Mouse (Mus musculus): ENCODE results near the gene Zfp704.

Zfp704 gene

DNA sequence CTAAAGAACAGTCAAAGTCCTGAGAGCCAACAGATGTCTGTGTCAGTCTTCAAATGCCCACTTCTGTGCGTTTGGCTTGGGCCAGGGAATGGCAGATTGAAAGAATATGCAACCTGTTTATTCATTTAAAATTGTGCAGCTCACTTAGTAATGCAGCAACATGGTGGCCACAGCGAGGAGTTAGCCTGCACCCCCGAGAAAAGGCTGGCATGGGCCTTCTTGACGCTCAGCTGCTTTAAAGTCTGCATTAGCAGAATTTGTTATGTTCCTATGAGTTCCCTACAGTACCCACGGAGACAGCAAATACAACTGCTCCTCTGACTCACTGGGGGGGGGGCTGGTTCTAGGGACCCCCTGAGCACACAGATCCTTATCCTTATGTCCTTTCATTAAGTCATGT lies 184.2 kb downstream of the Zfp704 start:
- DNase-seq (ENCODE audit: low read depth): no peak

DNA sequence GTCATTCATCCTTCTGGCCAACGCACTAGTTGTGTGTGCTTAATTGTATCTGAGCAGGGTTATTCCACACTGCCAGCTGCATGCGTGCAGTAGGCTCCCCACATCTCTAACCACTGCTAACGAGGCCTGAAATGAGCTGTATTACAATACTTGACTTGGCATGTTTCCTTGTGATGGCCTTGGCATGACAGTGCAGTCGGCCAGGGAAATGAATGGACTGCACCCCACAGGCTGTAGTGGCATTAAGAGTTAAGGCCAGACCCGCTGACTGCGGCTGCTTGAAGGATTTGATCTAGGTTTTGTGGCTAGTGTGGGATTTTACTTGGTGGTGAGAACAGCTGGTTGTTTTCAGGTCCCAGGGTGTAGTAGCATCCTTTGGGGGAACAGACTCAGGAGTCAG lies 185.2 kb downstream of the Zfp704 start:
- DNase-seq (ENCODE audit: low read depth): no peak

DNA sequence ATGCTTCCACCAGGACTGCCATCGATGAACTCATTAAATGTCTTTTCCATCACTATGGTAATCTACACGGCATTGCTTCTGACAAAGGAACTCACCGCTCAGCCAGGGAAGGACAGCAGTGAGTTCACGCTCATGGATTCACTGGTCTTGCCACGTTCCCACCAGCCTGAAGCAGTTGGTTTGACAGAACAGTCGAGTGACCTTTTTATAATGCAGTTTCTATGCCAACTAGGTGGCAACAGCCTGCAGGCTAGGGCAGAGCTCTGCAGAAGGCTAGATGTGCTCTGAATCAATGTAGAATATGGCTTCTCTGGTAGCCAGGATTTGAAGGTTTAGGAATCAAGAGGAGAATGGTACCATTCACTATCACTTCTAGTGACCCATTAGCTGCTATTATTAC lies 186.2 kb downstream of the Zfp704 start:
- DNase-seq (ENCODE audit: low read depth): no peak

DNA sequence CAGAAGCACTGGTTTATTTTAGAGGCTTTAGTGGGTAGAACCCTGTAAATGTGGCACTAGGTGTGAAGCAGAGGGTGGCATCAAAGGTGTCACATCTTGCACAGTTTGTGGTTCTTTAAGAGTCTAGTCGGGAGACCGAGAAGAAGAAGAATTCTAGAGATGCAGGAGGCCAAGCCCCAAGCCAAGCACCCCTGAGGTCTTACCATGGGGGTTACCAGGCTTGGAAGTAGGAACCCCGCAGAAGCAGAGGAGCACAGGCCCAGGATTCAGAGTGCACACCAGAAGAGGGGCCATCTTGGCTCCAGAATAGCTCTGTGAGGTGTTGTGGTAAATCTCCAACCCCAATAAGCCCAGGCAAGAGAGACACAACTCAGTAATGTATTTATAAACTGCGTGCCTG lies 201.0 kb downstream of the Zfp704 start:
- no peak for DNase-seq (ENCODE audit: low read depth)

DNA sequence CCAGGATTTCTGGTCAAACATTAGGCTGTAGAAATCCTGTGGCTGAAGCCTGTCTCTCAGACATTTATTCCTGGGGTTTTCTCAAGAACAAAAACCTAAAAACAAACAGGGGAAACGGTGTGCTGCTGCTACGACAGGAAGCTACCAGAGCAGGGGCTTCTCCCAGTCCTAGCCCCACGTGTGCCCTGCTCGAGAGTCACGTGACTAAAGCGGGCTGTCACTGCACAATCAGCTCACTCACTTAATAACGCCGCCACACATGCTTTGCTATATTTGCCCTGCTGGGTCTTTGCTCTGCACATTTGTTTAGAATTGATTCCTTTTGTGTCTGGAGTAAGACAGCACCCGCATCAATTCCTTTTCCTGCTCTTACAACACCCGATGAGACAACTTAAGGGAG lies 202.1 kb downstream of the Zfp704 start:
- peak; percentile 8 for DNase-seq (ENCODE audit: low read depth)

DNA sequence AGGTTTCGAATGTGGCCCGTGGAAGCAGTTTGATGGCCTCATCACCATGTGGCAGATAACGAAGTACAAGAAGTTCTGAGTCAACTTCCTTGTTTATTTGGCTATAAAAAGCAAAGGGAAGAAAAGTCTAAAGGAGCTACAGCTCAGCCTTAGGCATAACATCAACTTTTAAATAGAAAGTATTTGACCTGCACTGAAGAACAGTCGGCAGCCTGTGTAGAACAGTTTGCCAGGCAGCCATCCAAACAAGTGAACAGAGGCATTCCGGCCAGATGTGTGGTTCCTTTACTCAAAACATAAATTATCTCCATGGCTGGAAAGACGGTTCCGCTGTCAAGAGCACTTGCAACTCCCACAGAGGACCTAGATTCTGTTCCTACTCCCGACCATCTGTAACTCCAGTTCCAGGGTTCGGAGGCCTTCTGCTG lies 202.8 kb downstream of the Zfp704 start:
- DNase-seq (ENCODE audit: low read depth): no peak

DNA sequence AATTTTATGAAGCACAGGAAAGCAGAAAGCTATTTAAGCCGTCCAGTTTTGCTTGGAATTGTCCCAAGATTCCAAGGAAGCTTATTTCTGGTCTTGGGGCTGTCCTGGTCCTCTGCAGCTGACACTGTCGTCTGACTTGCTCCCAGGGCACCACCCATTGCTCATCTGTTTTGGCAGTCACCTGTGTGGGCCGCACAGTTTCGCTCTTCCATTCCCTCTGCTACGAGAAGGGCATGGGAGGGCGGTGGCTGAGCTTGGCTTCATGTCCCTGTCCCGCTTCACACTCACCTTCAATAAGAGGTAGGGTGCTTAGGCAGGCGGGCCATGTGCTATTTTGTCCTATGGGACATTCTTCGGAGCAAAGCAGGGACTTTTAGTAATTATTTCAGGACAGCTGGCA lies 204.5 kb downstream of the Zfp704 start:
- DNase-seq (ENCODE audit: low read depth): no peak

DNA sequence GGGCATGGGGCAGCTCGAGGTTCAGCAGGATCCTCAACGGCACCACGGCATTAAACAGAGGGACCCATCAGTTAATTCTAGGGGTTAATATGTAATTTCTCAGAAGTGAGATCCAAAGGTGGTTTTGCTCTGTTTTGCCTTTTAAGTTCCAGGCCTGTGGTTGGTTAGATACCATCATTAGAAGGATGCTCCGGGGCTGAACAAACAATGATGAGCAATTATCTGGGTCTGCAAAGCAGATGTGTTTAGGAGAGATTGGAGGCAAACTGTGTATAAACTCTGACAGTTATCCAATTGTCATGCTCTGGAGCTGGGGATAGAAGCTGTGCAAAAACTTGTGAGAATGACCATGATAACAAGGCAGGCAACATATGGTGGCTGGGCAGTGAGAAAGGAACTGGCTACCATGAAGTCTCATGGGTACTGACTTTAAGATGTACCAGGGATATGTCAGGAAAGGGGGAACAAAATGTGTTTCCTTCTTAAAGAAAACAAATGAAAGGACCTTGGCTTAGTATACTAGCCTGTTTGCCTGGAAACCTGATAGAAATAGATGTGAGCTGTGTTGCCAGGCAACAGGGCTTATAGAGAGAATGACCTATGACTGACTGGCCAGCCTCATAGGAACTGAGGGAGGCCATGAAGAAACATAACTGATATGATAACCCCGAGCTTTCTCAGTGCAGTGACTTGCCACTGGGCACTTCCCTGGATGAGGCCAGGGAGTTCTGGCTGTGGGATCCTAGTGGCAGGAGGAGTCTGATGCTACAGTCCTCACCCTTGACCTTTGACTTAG lies 206.4 kb downstream of the Zfp704 start:
- DNase-seq (ENCODE audit: low read depth): peak; percentile 8

DNA sequence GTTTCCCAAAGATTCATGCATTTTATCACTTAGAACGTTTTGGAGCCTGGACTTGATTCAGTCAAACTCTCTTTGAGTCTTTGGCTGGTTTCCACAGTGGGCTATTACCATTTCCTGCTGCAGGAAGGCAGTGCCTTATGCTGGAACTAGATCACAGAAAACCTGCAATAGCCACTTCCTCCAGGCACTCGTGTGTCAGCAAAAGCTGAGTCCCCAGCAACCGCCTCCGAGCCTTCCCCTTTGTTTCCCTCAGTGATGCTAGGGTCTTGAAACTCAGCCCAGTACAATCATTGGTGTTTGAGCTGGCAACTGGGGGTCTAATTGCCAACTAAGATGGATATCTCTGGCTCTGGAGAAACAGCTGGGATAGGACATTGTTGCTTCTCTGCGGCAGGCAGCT lies 207.0 kb downstream of the Zfp704 start:
- peak; percentile 74 for DNase-seq (ENCODE audit: low read depth)

DNA sequence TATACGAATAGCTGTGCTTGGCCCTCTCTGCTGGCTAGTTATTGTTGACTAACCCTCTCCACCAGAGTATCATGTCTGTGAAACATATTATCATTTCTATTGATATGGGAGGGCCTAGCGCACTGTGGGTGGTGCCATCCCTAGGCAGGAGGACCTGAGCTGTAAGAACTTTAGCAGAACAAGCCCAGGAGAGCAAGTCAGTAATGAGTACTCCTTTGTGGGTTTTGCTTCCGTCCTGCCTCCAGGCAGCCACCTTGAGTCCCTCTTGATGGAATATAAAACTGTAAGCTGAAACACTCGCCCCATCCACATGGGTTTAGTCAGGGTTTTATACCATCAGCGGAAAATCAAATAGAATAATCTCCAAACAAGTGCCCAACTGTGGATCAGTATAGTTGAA lies 207.5 kb downstream of the Zfp704 start:
- peak; percentile 47 for DNase-seq (ENCODE audit: low read depth)

DNA sequence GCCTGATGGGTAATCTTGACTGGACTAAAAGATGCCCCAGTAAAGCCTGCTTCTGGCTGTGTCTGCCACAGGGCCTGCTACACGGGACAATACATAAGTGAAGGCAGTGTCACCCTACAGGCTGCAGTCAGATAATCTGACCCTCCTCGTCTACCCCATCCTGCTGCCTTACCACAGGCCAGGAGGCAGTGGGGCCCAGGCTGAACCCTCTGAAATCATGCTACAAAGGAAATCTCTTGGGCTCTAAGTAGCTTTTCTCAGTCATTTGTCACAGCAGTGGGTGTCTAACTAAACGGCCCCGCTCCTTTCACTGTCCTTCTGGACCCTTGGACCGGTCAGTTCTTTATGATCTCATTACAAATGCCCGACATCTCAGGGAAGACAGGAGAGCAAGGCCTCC lies 208.2 kb downstream of the Zfp704 start:
- peak; percentile 8 for DNase-seq (ENCODE audit: low read depth)

DNA sequence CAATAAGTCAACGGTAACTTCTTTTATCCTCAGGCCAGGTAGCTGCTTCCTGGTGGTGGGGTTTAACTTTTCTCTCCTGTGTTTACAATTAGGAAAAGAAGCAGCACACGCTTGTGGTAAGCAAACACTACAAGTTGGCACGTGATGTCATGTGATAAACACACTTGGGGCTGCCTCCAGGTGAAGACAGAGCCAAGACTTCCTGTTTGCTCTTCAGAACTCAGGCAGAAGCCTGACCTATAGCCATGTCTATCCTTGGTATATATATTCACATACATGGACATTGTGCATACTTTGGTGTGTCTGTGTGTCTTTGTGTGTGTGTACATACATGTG lies 209.0 kb downstream of the Zfp704 start:
- DNase-seq (ENCODE audit: low read depth): peak; percentile 58

DNA sequence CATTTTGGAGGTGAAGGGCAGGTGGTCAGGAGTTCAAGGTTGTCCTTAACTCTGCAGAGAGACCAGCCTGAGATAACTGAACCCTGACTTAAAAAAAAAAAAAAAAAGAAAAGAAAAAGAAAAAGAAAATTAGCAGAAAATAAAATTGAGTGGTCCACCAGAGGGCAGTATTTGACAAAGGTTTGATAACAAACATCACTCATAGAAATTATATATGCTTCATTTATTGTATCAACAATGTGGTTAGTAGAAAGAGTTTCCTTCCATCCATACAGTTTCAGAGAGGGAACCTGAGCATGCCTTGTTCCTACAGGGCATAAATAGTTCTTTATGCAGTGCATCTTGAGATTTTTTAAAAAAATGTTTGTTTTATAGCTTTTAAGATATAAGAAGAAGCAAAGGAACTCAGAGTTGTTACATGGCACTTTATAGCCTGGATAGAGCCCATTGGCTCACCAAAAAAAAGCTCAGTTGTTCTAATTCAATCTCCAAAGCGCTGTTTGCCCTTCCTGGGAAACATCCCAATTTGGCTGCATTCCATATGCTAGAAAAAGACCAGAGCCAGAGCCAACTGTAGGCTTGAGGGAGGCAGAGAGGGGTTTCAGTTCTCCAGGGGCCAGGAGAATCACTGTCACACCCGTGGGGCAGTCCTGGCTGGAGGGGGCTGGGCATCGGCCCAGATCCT lies 209.5 kb downstream of the Zfp704 start:
- DNase-seq (ENCODE audit: low read depth): peak; percentile 82

DNA sequence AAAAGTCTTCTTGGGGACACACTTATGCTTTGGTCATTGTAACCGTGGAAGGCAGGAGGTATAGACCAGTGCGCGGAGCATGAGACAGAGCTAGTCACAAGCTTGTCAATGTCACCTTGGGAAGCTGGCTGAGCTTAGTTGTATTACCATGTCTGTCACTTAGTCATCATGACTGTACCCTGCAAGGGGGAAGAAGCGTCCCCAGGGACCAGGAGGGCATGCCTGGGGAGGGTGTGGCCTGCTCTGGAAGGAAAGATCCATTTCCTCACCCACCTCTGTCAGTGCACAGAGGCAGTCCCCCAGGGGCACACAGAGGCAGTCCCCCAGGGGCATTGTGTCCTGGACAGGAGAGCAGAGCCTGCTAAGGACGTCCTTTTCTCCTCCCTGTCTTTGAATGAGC lies 211.6 kb downstream of the Zfp704 start:
- no peak for DNase-seq (ENCODE audit: low read depth)

Data from naive thymus-derived CD4-positive, alpha-beta T cell, adult 2 months (primary cell).